Mouse (Mus musculus) thymus, postnatal 36 days (tissue): ENCODE measurements around the gene Rragd.

Experiments used
- DNase-seq, 2 experiments: peaks; one replicate each; pipeline ENCODE4 v3.0.0; 2022; ENCODE audit warnings: mixed read lengths in 2 of 2

Rragd gene

GRCm38 (mm10) chr4:33052055-33052454 lies 69.2 kb downstream of the Rragd start:
- DNase-seq = no peak

GRCm38 (mm10) chr4:33052650-33053049 lies 69.8 kb downstream of the Rragd start:
- no peak for DNase-seq

- DNase-seq = no peak
Measured at GRCm38 (mm10) chr4:33054426-33054825, 71.6 kb downstream of the Rragd start.

- DNase-seq = no peak
Measured at GRCm38 (mm10) chr4:33056317-33056716, 73.5 kb downstream of the Rragd start.

GRCm38 (mm10) chr4:33057890-33058687 lies 75.3 kb downstream of the Rragd start:
- DNase-seq = no peak

- no peak for DNase-seq
Measured at GRCm38 (mm10) chr4:33061158-33061557, 78.3 kb downstream of the Rragd start.

GRCm38 (mm10) chr4:33062981-33063380 lies 80.1 kb downstream of the Rragd start, which contains the start of gene Gabrr2:
TSS of gene Gabrr2 (plus strand) at chr4:33062999.
- no peak for DNase-seq

GRCm38 (mm10) chr4:33064986-33065385 lies 82.1 kb downstream of the Rragd start:
- no peak for DNase-seq

- no peak for DNase-seq
Measured at GRCm38 (mm10) chr4:33066223-33066960, 83.6 kb downstream of the Rragd start.

GRCm38 (mm10) chr4:33067331-33067730 lies 84.5 kb downstream of the Rragd start:
- DNase-seq = no peak

GRCm38 (mm10) chr4:33067826-33068225 lies 85.0 kb downstream of the Rragd start:
- no peak for DNase-seq

- no peak for DNase-seq
Measured at GRCm38 (mm10) chr4:33068894-33069293, 86.1 kb downstream of the Rragd start.

GRCm38 (mm10) chr4:33070326-33070725 lies 87.5 kb downstream of the Rragd start:
- no peak for DNase-seq

- DNase-seq = no peak
Measured at GRCm38 (mm10) chr4:33071337-33071736, 88.5 kb downstream of the Rragd start.
